Mouse (Mus musculus) ES-Bruce4 (cell line): ENCODE data around the gene Lekr1. TPM values are rescaled to one million over a fixed set of nuclear protein-coding genes. Genes with fewer than 3 reads are reported as not detected.
"Not testable (repeated sequence)": the region's sequence is repeated elsewhere in the genome, so short reads cannot be mapped to it uniquely, and the experiment has no call there.

Experiments
- H3K27ac ChIP-seq: 2 replicates; pipeline ENCODE4 v1.5.1; 2012; ENCODE audit warnings: low read length, inconsistent platforms; ENCODE audit not compliant: insufficient read depth
- H3K27me3 ChIP-seq: 2 replicates; pipeline ENCODE4 v1.6.1; 2012; ENCODE audit warnings: mild to moderate bottlenecking, low read length, inconsistent platforms; ENCODE audit not compliant: control insufficient read depth, poor library complexity, insufficient read depth, severe bottlenecking
- H3K36me3 ChIP-seq: 2 replicates; pipeline ENCODE4 v1.6.1; 2012; ENCODE audit warnings: inconsistent platforms, mild to moderate bottlenecking, low read length, moderate library complexity; ENCODE audit not compliant: control insufficient read depth, poor library complexity, insufficient read depth, severe bottlenecking
- H3K4me1 ChIP-seq: one replicate; pipeline ENCODE4 v1.8.1; 2011; ENCODE audit warnings: low read length; ENCODE audit not compliant: control insufficient read depth, insufficient read depth
- H3K4me3 ChIP-seq: 2 replicates; pipeline ENCODE4 v1.5.1; 2011; ENCODE audit warnings: low read depth, mild to moderate bottlenecking, low read length
- H3K9ac ChIP-seq: 2 replicates; pipeline ENCODE4 v1.6.1; 2012; ENCODE audit warnings: low read depth, mild to moderate bottlenecking, inconsistent platforms; ENCODE audit not compliant: poor library complexity, severe bottlenecking
- H3K9me3 ChIP-seq: replicated peaks from 2 replicates; pipeline ENCODE4 v1.6.1; 2012; ENCODE audit warnings: mild to moderate bottlenecking, low read length, inconsistent platforms; ENCODE audit not compliant: control insufficient read depth, poor library complexity, insufficient read depth, severe bottlenecking
- CTCF ChIP-seq: IDR thresholded peaks from one replicate; pipeline ENCODE4 v1.8.1; 2011; ENCODE audit warnings: low read depth, low read length
- EP300 ChIP-seq: IDR thresholded peaks from 2 replicates; pipeline ENCODE4 v1.6.1; 2011; ENCODE audit warnings: low read depth, low read length; ENCODE audit not compliant: insufficient read depth
- POLR2A ChIP-seq: IDR thresholded peaks from one replicate; pipeline ENCODE4 v1.8.1; 2011; ENCODE audit warnings: low read length; ENCODE audit not compliant: insufficient read depth
- polyA plus RNA-seq: library from polyadenylated mRNA; stranded (reverse); fragments of >200 nt; gene quantifications from 2 replicates; pipeline ENCODE4 v1.2.4, GENCODE M21; 2011; ENCODE audit warnings: low read depth; ENCODE audit not compliant: missing spikeins, insufficient read depth, insufficient read length

Lekr1 gene
- polyA plus RNA-seq, 1 experiment: 2.4 TPM

- no peaks in the 10 kb centered on the region for H3K9me3 ChIP-seq
Observed at GRCm38 (mm10) chr3:65766387-65766786, 100.4 kb downstream of the Lekr1 start.

GRCm38 (mm10) chr3:65767202-65767862 lies 101.3 kb downstream of the Lekr1 start:
- H3K27ac ChIP-seq: no peak overlapping the region
- no peaks in the 10 kb centered on the region for H3K4me1 ChIP-seq
- H3K27me3 ChIP-seq: no peaks in the 10 kb centered on the region
- no peaks in the 10 kb centered on the region for H3K9me3 ChIP-seq
- no peaks in the 10 kb centered on the region for H3K36me3 ChIP-seq
- TF ChIP-seq CTCF (no peak), POLR2A (no peak), EP300 (no peak)
- no peak overlapping the region for H3K9ac ChIP-seq
- H3K4me3 ChIP-seq: no peak overlapping the region

More at GRCm38 (mm10) chr3:65766387-65766786, 100.4 kb downstream of the Lekr1 start:
- no peak overlapping the region for H3K4me3 ChIP-seq
- H3K27ac ChIP-seq: no peak overlapping the region
- no peak overlapping the region for H3K9ac ChIP-seq
- H3K27me3 ChIP-seq: no peaks in the 10 kb centered on the region
- H3K36me3 ChIP-seq: no peaks in the 10 kb centered on the region
- H3K4me1 ChIP-seq: no peaks in the 10 kb centered on the region
- TF ChIP-seq POLR2A (no peak), CTCF (no peak), EP300 (no peak)

GRCm38 (mm10) chr3:65769666-65770065 lies 103.6 kb downstream of the Lekr1 start:
- not testable (repeated sequence) for H3K4me1 ChIP-seq, H3K27ac ChIP-seq, H3K4me3 ChIP-seq, H3K27me3 ChIP-seq, H3K36me3 ChIP-seq, H3K9me3 ChIP-seq, H3K9ac ChIP-seq

- TF ChIP-seq CTCF (no peak), POLR2A (no peak)
- Histone ChIP-seq H3K36me3 (no peaks in the 10 kb centered on the region), H3K4me1 (no peaks in the 10 kb centered on the region), H3K9me3 (no peaks in the 10 kb centered on the region; the same call in 1 of the 2 replicates), H3K9ac (no peak overlapping the region), H3K27ac (no peak overlapping the region), H3K4me3 (no peak overlapping the region), H3K27me3 (no peaks in the 10 kb centered on the region)
Observed at GRCm38 (mm10) chr3:65773910-65774309, 107.9 kb downstream of the Lekr1 start.

- Histone ChIP-seq H3K9ac (no peak overlapping the region), H3K27ac (no peak overlapping the region), H3K36me3 (no peaks in the 10 kb centered on the region), H3K4me3 (no peak overlapping the region), H3K4me1 (no peaks in the 10 kb centered on the region), H3K27me3 (no peaks in the 10 kb centered on the region), H3K9me3 (no peaks in the 10 kb centered on the region; the same call in 1 of the 2 replicates)
- no peak for TF ChIP-seq POLR2A
- no peak for TF ChIP-seq EP300
- no peak for TF ChIP-seq CTCF
Observed at GRCm38 (mm10) chr3:65775096-65775495, 109.1 kb downstream of the Lekr1 start.

GRCm38 (mm10) chr3:65782246-65782645 lies 116.2 kb downstream of the Lekr1 start:
- no peak overlapping the region for H3K9ac ChIP-seq
- no peaks in the 10 kb centered on the region for H3K36me3 ChIP-seq
- H3K9me3 ChIP-seq: no peaks in the 10 kb centered on the region; the same call in 1 of the 2 replicates
- H3K27me3 ChIP-seq: no peaks in the 10 kb centered on the region
- H3K4me3 ChIP-seq: no peak overlapping the region
- no peak for TF ChIP-seq EP300
- TF ChIP-seq CTCF: no peak
- TF ChIP-seq POLR2A: no peak
- no peak overlapping the region for H3K27ac ChIP-seq
- no peaks in the 10 kb centered on the region for H3K4me1 ChIP-seq
